Mouse (Mus musculus): Measurements from ENCODE around the gene Cdc7. TPM values are rescaled to one million over a fixed set of nuclear protein-coding genes. Genes with fewer than 3 reads are reported as not detected.

Gene Cdc7
- polyA plus RNA-seq (2014; fragmentation: Nextera tagmentation; extraction: Ambion mirVana), result 30.2 and 48.6 TPM in 2 replicates

DNA sequence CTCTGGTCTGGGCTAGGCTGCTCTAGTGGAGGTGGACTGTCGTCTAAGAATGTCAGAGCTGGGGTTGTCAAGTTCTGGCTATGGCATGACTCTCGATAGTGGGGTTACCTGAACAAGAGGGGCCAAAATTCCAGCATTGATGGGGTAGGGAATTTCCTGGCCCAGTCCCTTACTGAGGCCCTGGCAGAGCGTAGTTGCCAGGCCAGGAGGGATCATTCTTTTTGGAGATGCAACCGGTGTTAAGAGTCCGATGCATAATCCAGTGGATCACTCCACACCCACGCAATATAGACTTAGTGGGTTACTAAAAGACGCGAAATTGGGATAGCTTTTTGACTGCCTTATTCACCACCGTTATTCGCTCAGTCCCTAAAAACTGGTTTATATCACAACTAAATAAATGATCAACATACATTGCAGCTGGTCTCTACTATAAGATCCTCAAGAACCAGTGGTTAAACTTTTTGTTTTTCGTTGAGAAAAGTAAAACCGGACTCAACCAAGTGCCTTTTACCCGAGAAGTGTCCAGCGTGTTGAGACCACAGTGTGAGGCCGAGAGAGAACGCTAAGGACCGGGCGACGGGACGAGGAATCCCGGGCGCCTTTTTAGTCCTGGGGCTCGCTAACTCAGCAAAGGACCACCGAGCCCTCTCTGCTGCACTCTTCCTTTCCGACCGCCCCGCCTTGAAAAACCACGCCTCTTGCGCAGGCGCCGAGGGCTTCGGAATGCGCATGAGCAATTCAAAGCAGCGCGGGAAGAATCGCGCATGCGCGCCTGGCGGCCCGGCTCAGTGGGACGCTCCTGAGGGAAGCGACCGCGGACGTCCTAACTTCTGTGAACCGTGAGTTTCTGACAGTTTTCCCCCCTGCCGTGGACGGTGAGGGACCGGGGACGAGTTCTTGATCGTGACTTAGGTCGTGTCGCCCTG, at the start of gene Cdc7:
TSS of gene Cdc7 (plus strand) at position 739 of the 929 bp plus-strand sequence.
- Histone ChIP-seq H3K4me2 (replicated peaks; ENCODE audit: low read depth, low read length) (peak within 1 kb of the TSS; percentile 63), H3K4me3 (ENCODE audit: low read length) (peak within 1 kb of the TSS; percentile 75), H3K9ac (ENCODE audit: low read depth, low read length) (peak within 1 kb of the TSS; percentile 72), H3K36me3 (ENCODE audit: control insufficient read depth, insufficient read depth, low read length) (peaks cover 5% of the 10 kb centered on the region; the same call in 1 of the 2 replicates), H3K9me3 (ENCODE audit: control insufficient read depth, low read length) (no peaks in the 10 kb centered on the region), H3K27ac (ENCODE audit: low read depth, low read length) (peak within 1 kb of the TSS; percentile 66), H3K27me3 (ENCODE audit: control insufficient read depth, insufficient read depth, low read length) (no peaks in the 10 kb centered on the region), H3K4me1 (ENCODE audit: control insufficient read depth, insufficient read depth, low read length) (peaks cover 7% of the 10 kb centered on the region; the same call in 1 of the 2 replicates)
- 6% methylated on average over 50 of the region's 54 CpGs for WGBS
- ATAC-seq (ENCODE audit: low FRiP score, low TSS enrichment), result peak; percentile 95

DNA sequence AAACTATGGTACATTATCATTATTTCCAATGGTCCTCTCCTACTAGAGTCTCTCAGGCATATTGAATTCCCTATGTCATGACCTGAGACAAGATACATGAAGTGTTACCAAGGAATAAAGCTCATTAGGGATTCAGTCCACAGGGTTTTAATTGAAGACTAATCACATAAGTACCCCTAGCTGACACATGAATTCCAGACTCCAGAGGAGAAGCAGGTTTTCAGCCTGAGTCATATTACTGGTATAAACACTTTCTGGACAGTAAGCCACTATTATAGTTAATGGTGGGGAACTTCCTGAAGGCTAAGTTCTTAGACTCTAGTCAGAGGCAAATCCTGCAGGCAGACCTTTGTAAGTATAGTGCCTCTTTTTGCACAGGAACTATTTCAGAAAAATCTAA, 44.8 kb upstream of the Cdc7 start:
- H3K4me2 ChIP-seq (replicated peaks; ENCODE audit: low read depth, low read length), result no peak overlapping the region
- H3K27me3 ChIP-seq (ENCODE audit: control insufficient read depth, insufficient read depth, low read length), result no peaks in the 10 kb centered on the region
- no peak overlapping the region for H3K4me3 ChIP-seq (ENCODE audit: low read length)
- no peaks in the 10 kb centered on the region for H3K9me3 ChIP-seq (ENCODE audit: control insufficient read depth, low read length)
- H3K4me1 ChIP-seq (ENCODE audit: control insufficient read depth, insufficient read depth, low read length), result no peaks in the 10 kb centered on the region
- no peak overlapping the region for H3K27ac ChIP-seq (ENCODE audit: low read depth, low read length)
- ATAC-seq (ENCODE audit: low FRiP score, low TSS enrichment), result no peak
- no peak overlapping the region for H3K9ac ChIP-seq (ENCODE audit: low read depth, low read length)
- H3K36me3 ChIP-seq (ENCODE audit: control insufficient read depth, insufficient read depth, low read length), result no peaks in the 10 kb centered on the region

- under 1% methylated on average over 54 of the region's 76 CpGs for WGBS
These were observed 38.4 kb upstream of the Cdc7 start, which contains the start of gene Hfm1 for GRCm38 (mm10) chr5:106925488-106926368. Gene Hfm1, minus strand, starts transcription at chr5:106926321.

DNA sequence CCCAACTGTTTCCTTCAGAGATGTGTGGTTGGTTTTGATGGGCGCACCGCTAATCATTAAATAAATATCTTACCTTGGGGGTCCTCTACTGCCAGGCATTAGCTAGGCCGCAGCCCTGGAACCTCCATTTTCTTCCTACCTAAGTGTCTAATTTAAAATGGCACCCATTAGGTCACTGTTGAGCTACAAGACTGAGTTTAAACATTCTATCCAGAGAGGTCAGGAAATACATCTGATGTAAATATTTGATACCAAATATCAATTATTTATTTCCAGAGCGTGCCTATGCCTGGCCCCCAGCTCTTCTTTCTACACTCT, 37.8 kb upstream of the Cdc7 start:
- Histone ChIP-seq H3K27ac (ENCODE audit: low read depth, low read length) (no peak overlapping the region), H3K9me3 (ENCODE audit: control insufficient read depth, low read length) (no peaks in the 10 kb centered on the region), H3K4me1 (ENCODE audit: control insufficient read depth, insufficient read depth, low read length) (no peaks in the 10 kb centered on the region), H3K4me3 (ENCODE audit: low read length) (peak overlapping the region; percentile 61), H3K4me2 (replicated peaks; ENCODE audit: low read depth, low read length) (peak overlapping the region; percentile 83), H3K27me3 (ENCODE audit: control insufficient read depth, insufficient read depth, low read length) (no peaks in the 10 kb centered on the region), H3K36me3 (ENCODE audit: control insufficient read depth, insufficient read depth, low read length) (no peaks in the 10 kb centered on the region), H3K9ac (ENCODE audit: low read depth, low read length) (peak overlapping the region; percentile 73)
- ATAC-seq (ENCODE audit: low FRiP score, low TSS enrichment), result peak; percentile 44; the same call in 1 of the 2 replicates
- 35% methylated on average over 4 of the region's 4 CpGs for WGBS

More at GRCm38 (mm10) chr5:106925488-106926368, 38.4 kb upstream of the Cdc7 start, which contains the start of gene Hfm1:
- H3K27me3 ChIP-seq (ENCODE audit: control insufficient read depth, insufficient read depth, low read length), result no peaks in the 10 kb centered on the region
- H3K4me3 ChIP-seq (ENCODE audit: low read length), result peak within 1 kb of the TSS; percentile 61
- ATAC-seq (ENCODE audit: low FRiP score, low TSS enrichment), result peak; percentile 96
- H3K4me2 ChIP-seq (replicated peaks; ENCODE audit: low read depth, low read length), result peak within 1 kb of the TSS; percentile 83
- peak within 1 kb of the TSS; percentile 73 for H3K9ac ChIP-seq (ENCODE audit: low read depth, low read length)
- H3K4me1 ChIP-seq (ENCODE audit: control insufficient read depth, insufficient read depth, low read length), result no peaks in the 10 kb centered on the region
- H3K36me3 ChIP-seq (ENCODE audit: control insufficient read depth, insufficient read depth, low read length), result no peaks in the 10 kb centered on the region
- no peaks in the 10 kb centered on the region for H3K9me3 ChIP-seq (ENCODE audit: control insufficient read depth, low read length)
- no peak within 1 kb of the TSS for H3K27ac ChIP-seq (ENCODE audit: low read depth, low read length)

- Histone ChIP-seq H3K9me3 (ENCODE audit: control insufficient read depth, low read length) (no peaks in the 10 kb centered on the region), H3K4me2 (replicated peaks; ENCODE audit: low read depth, low read length) (no peak overlapping the region), H3K27me3 (ENCODE audit: control insufficient read depth, insufficient read depth, low read length) (no peaks in the 10 kb centered on the region), H3K36me3 (ENCODE audit: control insufficient read depth, insufficient read depth, low read length) (no peaks in the 10 kb centered on the region), H3K4me1 (ENCODE audit: control insufficient read depth, insufficient read depth, low read length) (no peaks in the 10 kb centered on the region), H3K27ac (ENCODE audit: low read depth, low read length) (no peak overlapping the region), H3K9ac (ENCODE audit: low read depth, low read length) (no peak overlapping the region), H3K4me3 (ENCODE audit: low read length) (no peak overlapping the region)
- no peak for ATAC-seq (ENCODE audit: low FRiP score, low TSS enrichment)
- WGBS, result 80% methylated on average over 4 of the region's 4 CpGs
These were observed 36.1 kb upstream of the Cdc7 start for GRCm38 (mm10) chr5:106927996-106928395.

GRCm38 (mm10) chr5:106946342-106946741, 17.8 kb upstream of the Cdc7 start:
- Histone ChIP-seq H3K4me2 (replicated peaks; ENCODE audit: low read depth, low read length) (no peak overlapping the region), H3K27me3 (ENCODE audit: control insufficient read depth, insufficient read depth, low read length) (no peaks in the 10 kb centered on the region), H3K27ac (ENCODE audit: low read depth, low read length) (no peak overlapping the region), H3K4me1 (ENCODE audit: control insufficient read depth, insufficient read depth, low read length) (no peaks in the 10 kb centered on the region), H3K9ac (ENCODE audit: low read depth, low read length) (no peak overlapping the region), H3K4me3 (ENCODE audit: low read length) (no peak overlapping the region), H3K36me3 (ENCODE audit: control insufficient read depth, insufficient read depth, low read length) (no peaks in the 10 kb centered on the region), H3K9me3 (ENCODE audit: control insufficient read depth, low read length) (no peaks in the 10 kb centered on the region)
- 79% methylated on average over 4 of the region's 4 CpGs for WGBS
- no peak for ATAC-seq (ENCODE audit: low FRiP score, low TSS enrichment)

DNA sequence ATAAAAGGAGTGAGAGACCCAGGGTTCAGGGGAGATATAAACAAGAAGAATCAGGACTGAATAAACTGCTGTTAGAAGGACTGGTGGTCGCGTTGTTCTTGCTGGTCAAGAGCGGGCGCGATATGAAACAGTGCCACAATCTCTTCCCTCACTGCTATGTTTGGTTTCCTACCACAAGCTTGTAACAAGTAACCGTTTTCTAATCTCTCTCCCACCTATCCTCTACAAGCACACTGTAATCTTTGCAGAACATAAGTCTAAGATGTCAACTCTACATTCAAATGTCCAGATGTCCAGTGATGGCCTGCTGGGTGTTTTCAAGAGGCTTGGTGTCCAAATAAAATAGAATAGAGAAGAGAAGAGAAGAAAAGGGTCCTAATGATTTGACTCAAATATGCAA, 15.4 kb upstream of the Cdc7 start:
- Histone ChIP-seq H3K4me3 (ENCODE audit: low read length) (no peak overlapping the region), H3K36me3 (ENCODE audit: control insufficient read depth, insufficient read depth, low read length) (no peaks in the 10 kb centered on the region), H3K4me2 (replicated peaks; ENCODE audit: low read depth, low read length) (no peak overlapping the region), H3K27me3 (ENCODE audit: control insufficient read depth, insufficient read depth, low read length) (no peaks in the 10 kb centered on the region), H3K4me1 (ENCODE audit: control insufficient read depth, insufficient read depth, low read length) (no peaks in the 10 kb centered on the region), H3K9ac (ENCODE audit: low read depth, low read length) (no peak overlapping the region), H3K9me3 (ENCODE audit: control insufficient read depth, low read length) (no peaks in the 10 kb centered on the region), H3K27ac (ENCODE audit: low read depth, low read length) (no peak overlapping the region)
- WGBS, result 86% methylated on average over 6 of the region's 6 CpGs
- no peak for ATAC-seq (ENCODE audit: low FRiP score, low TSS enrichment)

- Histone ChIP-seq H3K4me2 (replicated peaks; ENCODE audit: low read depth, low read length) (no peak overlapping the region), H3K4me3 (ENCODE audit: low read length) (no peak overlapping the region), H3K27ac (ENCODE audit: low read depth, low read length) (peak overlapping the region; percentile 6; the same call in 1 of the 2 replicates), H3K4me1 (ENCODE audit: control insufficient read depth, insufficient read depth, low read length) (no peaks in the 10 kb centered on the region), H3K36me3 (ENCODE audit: control insufficient read depth, insufficient read depth, low read length) (no peaks in the 10 kb centered on the region), H3K9me3 (ENCODE audit: control insufficient read depth, low read length) (0 out of 2 replicates have a peak, but pooled peaks cover 5% of the 10 kb centered on the region), H3K27me3 (ENCODE audit: control insufficient read depth, insufficient read depth, low read length) (no peaks in the 10 kb centered on the region), H3K9ac (ENCODE audit: low read depth, low read length) (no peak overlapping the region)
- peak; percentile 73; the same call in 1 of the 2 replicates for ATAC-seq (ENCODE audit: low FRiP score, low TSS enrichment)
- WGBS, result 48% methylated on average over 3 of the region's 3 CpGs
These were observed 7.7 kb upstream of the Cdc7 start for GRCm38 (mm10) chr5:106956467-106956866.
